Comparison of ENCODE assay signal across 8 mouse cellular contexts in genomic region chr15:7090211-7090765, GRCm38 (mm10). TPM values are rescaled to one million over a fixed set of nuclear protein-coding genes. Genes with fewer than 3 reads are reported as not detected.
DNase-seq lines count a peak whose midpoint lies in the region; ATAC-seq lines count a peak whose summit lies in the region.

Gene Lifr (plus strand): TSS chr15:7090614.

- ATAC-seq in heart, embryonic 13.5 days (ENCODE audit: extremely low read depth, insufficient number of reproducible peaks, low FRiP score, low TSS enrichment) = no peak
- ATAC-seq in erythroid progenitor cell, adult 5-6 weeks (replicated peaks; ENCODE audit: low FRiP score, poor library complexity, severe bottlenecking) = no peak

- H3K27ac ChIP-seq in heart, embryonic 13.5 days (replicated peaks) = no peak within 1 kb of the TSS; the same call in 1 of the 2 replicates
- H3K27ac ChIP-seq in limb, embryonic 10.5 days = no peak within 1 kb of the TSS

- no peak within 1 kb of the TSS for H3K4me3 ChIP-seq in heart, embryonic 13.5 days
- no peak within 1 kb of the TSS for H3K4me3 ChIP-seq in limb, embryonic 10.5 days

- peaks cover 10% of the 10 kb centered on the region; the same call in 1 of the 2 replicates for H3K27me3 ChIP-seq in heart, embryonic 13.5 days (replicated peaks)
- no peaks in the 10 kb centered on the region for H3K27me3 ChIP-seq in limb, embryonic 10.5 days (ENCODE audit: low read depth, poor library complexity, severe bottlenecking)

- WGBS in heart, embryonic 13.5 days = 66% methylated on average over 8 of the region's 8 CpGs
- 83% methylated on average over 8 of the region's 8 CpGs for WGBS in limb, embryonic 10.5 days

- H3K4me1 ChIP-seq in heart, embryonic 13.5 days = peaks cover 33% of the 10 kb centered on the region
- peaks cover 8% of the 10 kb centered on the region; the same call in 1 of the 2 replicates for H3K4me1 ChIP-seq in limb, embryonic 10.5 days

- H3K4me2 ChIP-seq in heart, embryonic 13.5 days = no peak within 1 kb of the TSS

- DNase-seq in layer of hippocampus, adult 8-10 months (ENCODE audit: low spot score in 2 of 2) = no peak
- DNase-seq in layer of hippocampus, adult 9-11 months = no peak
- DNase-seq in adrenal gland, postnatal 25 days = no peak
- DNase-seq in limb, embryonic 10.5 days (ENCODE audit: low spot score) = no peak
- no peak for DNase-seq in frontal cortex, postnatal 14 days (ENCODE audit: low spot score in 2 of 2)
- DNase-seq in right cerebral cortex, postnatal 14 days = no peak

- H3K9ac ChIP-seq in heart, embryonic 13.5 days = no peak within 1 kb of the TSS

- no peaks in the 10 kb centered on the region for H3K36me3 ChIP-seq in heart, embryonic 13.5 days
- no peaks in the 10 kb centered on the region for H3K36me3 ChIP-seq in limb, embryonic 10.5 days

- no peaks in the 10 kb centered on the region for H3K9me3 ChIP-seq in heart, embryonic 13.5 days
- no peaks in the 10 kb centered on the region for H3K9me3 ChIP-seq in limb, embryonic 10.5 days (replicated peaks)

RNA-seq across cellular contexts. Expression of gene Lifr, which starts in this region (rescaled TPM):
- 10 to 100 TPM; 43.7 to 56.5 (median 52.1) TPM for total RNA-seq in layer of hippocampus, adult 8-10 months (2022)
- 29.3 and 33.2 TPM in 2 replicates for total RNA-seq in adrenal gland, postnatal 25 days (2021)
- 16.3 TPM in 2 replicates for polyA plus RNA-seq in heart, embryonic 13.5 days (2015; fragmentation: Nextera tagmentation; extraction: Ambion mirVana)
- 12.0 and 12.1 TPM in 2 replicates for polyA plus RNA-seq in limb, embryonic 10.5 days (2016; fragmentation: Nextera tagmentation; extraction: Ambion mirVana)
- total RNA-seq in erythroid progenitor cell, adult 5-6 weeks (2015; ENCODE audit: low replicate concordance) = under 0.01 and 1.7 TPM in 2 replicates
- total RNA-seq in erythroid progenitor cell, adult 5-6 weeks (2017; ENCODE audit: low replicate concordance) = 1.0 and 2.2 TPM in 2 replicates
